Mouse (Mus musculus) thymus, postnatal 4 days (tissue): ENCODE results near the gene Traf3.

Experiments used
- DNase-seq: peaks from one replicate; pipeline ENCODE4 v3.0.0; 2021

Gene Traf3

GRCm38 (mm10) chr12:111265212-111265611 lies 99.0 kb downstream of the Traf3 start:
- DNase-seq, result no peak

DNA sequence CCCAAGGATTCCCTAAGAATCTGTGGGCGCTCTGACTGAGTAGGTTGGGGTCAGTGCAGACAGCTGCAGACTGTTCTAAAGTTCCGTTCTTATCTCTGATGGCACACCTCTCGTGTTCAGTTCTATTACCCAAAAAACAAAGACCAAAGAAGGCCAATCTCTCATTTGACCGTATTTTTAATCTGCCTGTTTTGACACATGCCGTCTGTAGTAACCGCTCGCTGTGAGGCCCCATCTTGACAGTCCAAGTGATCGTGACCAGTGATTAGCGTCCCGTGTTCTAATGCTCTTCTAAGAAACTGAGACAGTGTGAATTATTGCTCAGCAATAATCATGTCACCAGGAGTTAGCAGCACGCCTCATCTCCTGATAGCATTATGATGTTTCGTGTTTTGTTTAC lies 100.4 kb downstream of the Traf3 start:
- no peak for DNase-seq

- DNase-seq, result no peak
These were observed 101.6 kb downstream of the Traf3 start for GRCm38 (mm10) chr12:111267673-111268325.

DNA sequence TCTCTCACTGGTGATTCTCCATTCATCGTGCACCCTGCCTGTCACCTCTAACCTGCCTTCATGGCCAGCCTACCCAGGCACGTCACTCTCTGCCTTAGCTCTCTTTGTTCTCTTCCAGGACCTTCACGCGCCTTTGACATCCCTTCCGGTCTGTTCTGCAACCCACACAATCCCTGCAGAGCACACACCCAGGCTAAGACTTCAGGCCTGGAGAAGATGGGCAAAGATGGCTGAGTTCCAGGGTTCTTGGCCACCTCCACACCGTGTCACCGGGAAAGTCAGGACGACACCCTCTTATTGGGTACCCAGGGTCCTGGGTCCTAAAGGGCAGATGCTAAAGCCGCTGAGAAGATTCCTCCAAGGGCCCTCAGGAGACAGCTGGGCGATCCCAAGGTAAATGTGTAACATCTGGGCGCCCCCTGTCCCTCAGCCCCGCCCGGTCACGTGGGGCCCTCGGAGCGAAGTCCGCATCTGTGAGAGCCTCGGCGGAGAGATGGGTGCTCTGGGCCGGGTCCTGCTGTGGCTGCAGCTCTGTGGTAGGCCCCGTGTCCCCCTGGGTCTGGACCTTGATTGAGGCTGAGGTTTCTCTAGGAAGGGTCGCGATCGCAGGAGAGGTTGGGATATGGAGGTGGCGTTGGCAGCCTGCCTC lies 104.6 kb downstream of the Traf3 start, which contains the start of gene Amn:
Amn (plus strand) TSS at position 467 of the 649 bp plus-strand sequence.
- DNase-seq, result no peak

- no peak for DNase-seq
These were observed 105.2 kb downstream of the Traf3 start for GRCm38 (mm10) chr12:111271406-111271805.

- no peak for DNase-seq
These were observed 105.8 kb downstream of the Traf3 start for GRCm38 (mm10) chr12:111271966-111272365.

DNA sequence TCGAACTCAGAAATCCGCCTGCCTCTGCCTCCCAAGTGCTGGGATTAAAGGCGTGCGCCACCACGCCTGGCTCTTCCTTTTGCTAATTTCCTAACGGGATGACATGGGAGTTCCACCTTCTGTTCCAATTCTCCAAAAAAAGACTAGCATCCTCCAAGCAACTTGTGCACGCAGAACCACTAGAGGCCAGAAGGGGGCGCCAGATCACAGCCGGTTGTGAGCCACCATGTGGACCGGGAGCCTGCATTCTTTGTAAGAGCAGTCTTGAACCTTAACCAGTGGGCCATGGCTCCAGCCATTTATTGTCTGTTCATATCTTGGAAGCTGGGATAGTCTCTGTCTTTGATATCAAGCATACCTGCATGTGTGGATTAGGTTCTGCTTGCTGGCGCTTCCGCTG lies 106.2 kb downstream of the Traf3 start:
- DNase-seq, result peak; percentile 86

- DNase-seq, result no peak
These were observed 107.8 kb downstream of the Traf3 start for GRCm38 (mm10) chr12:111274006-111274405.

DNA sequence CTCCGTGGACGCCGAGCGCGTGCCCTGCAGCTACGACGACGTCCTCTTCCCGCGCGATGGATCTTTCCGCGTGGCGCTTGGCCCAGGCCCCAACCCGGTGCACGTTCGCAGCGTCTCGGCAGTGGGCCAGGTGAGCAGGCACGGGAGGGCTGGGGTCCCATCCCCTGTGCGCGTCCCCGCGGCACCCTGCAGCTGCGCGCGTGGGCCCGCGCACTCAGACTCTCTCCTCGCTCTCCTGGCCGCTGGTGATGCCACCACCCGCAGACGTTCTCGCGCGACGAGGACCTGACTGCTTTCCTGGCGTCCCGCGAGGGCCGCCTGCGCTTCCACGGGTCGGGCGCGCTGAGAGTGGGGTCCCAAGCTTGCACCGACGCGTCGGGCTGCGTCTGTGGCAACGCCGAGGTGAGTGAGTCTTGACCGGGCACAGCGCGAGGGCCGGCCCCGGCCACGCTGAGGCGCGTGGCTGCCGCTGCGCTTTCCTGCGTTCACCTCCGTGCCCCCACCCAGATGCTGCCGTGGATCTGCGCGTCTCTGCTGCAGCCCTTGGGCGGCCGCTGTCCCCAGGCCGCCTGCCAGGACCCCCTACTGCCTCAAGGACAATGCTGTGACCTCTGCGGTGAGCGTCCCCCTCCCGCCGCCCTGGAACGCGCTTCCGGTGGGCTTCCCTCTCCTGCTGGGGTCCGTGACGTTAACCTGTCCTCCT lies 108.4 kb downstream of the Traf3 start:
- DNase-seq, result peak; percentile 32

GRCm38 (mm10) chr12:111275150-111275841 lies 109.1 kb downstream of the Traf3 start:
- DNase-seq, result peak; percentile 50

GRCm38 (mm10) chr12:111276371-111276770 lies 110.2 kb downstream of the Traf3 start:
- no peak for DNase-seq

GRCm38 (mm10) chr12:111283573-111283972 lies 117.4 kb downstream of the Traf3 start:
- DNase-seq, result no peak

DNA sequence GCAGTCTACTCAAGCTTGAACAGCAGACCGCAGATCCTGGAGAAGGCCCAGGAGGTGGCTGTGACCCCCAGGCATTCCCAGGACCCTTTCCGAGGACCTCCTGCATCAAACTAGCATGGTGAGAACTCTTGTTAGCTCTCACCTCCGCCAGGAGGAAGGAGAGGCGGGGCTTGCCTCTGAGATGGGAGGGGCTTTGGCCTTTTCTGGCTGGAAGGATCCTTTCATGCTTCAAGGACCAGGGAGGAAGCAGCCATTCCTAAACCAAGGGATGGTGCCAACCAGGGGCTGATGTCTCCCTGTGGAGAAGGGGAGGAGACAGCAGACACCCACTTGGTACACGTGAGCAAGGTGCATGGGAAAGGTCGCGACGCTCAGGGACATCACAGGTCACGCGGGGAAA lies 118.4 kb downstream of the Traf3 start:
- no peak for DNase-seq

DNA sequence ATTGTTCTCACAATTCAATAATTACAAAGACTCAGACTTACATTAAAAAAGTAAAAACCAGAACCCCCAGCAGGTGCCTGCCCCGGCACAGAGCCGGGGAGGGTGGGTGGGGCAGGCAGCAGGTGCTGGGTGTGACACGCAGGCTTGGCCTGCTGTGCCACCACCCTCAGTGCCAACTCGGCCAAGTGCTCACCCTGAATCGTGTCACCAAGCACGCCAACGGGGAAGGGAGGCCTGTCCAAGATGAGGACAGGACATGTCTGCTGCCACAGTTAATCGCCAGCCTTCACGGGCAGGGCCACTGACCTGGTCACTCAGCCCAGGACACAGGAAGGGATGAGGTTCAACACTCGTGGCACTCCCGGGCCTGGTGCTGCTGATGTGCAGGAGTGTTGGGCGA lies 126.9 kb downstream of the Traf3 start:
- no peak for DNase-seq

- DNase-seq, result no peak
These were observed 135.3 kb downstream of the Traf3 start for GRCm38 (mm10) chr12:111301322-111302017.

- no peak for DNase-seq
These were observed 135.8 kb downstream of the Traf3 start for GRCm38 (mm10) chr12:111302018-111302345.

DNA sequence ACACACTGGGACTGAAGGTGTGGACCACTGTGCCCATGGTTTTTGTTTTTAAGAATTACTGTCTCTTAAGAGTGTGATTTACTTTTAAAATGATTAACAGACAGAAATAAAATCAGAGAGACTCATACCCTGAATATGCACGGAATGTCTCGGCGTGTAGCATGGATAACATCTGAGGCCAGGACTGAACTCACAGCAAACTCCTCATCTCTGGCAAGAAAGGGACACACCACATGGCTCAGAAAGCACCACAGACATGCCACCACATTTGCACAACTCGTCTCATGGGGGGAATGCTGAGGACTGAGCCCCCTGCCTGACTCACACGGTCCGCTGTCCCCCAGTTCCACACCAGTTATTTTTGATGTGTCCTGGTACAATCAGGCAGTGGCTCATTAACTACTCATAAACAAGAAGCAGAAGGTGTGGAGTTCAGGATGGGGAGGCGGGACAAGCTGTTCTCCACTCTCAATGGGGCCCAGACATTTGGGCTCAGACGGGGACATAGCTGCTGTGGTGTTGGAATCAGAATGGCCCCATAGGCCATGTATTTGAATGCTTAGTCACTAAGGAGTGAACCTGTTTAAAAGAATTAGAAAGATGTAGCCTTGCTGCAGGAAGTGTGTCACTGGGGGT lies 137.7 kb downstream of the Traf3 start:
- DNase-seq, result no peak

- DNase-seq, result no peak
These were observed 140.7 kb downstream of the Traf3 start for GRCm38 (mm10) chr12:111306821-111307220.

DNA sequence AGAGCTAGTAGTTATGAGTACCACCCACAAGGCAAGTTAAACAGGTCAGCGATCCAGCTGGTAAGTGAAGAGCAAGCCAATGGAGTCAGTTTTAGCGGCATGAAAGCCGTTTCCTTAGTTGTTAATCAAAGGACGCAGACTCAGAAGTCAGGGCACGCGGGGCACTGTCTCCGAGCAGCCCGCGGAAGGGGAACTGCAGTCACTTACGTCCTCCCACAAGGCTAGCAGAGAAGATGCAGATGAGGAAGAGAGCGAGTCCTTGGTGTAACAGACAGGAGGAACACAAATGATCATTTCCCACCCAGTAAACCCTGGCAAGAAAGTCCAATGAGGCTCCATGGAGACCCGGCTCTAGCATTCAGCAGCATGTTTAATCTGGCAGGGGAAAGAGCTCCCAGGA lies 143.1 kb downstream of the Traf3 start:
- peak; percentile 37 for DNase-seq

DNA sequence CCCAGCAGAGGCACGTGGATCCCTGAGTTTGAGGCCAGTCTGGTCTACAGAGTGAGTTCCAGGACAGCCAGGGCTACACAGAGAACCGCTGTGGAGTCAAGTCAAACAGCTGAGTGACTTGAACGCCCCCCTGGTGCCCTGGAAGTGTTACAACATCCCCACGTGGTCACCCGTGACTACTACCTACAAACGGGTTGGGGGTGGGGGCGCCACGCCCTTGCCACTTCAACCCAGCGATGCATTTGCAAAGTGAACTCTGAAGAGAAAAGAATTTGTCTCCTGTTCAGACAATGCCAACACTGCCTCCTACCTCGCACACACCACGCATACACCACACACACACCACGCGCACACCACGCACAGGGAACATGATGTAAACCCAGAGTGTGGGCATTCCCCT lies 143.8 kb downstream of the Traf3 start:
- DNase-seq, result no peak

DNA sequence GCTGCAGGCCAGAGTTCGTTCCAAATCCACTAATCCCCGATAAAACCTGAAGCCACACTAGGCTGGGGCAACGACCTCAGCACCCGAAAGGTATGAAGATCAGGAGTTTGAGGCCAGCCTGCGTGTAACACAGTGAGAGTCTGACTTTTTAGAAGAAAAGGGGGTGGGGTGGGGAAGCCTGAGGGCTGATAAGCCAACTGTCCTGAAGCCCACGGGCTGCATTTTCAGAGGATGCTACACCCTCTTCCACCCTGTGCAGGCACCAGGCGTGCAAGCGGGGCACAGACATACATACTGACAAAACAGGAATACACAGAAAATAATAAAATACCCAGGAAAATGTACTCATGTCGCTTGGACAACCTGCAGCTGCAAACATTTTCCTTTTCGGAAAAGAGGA lies 145.6 kb downstream of the Traf3 start:
- DNase-seq, result no peak

DNA sequence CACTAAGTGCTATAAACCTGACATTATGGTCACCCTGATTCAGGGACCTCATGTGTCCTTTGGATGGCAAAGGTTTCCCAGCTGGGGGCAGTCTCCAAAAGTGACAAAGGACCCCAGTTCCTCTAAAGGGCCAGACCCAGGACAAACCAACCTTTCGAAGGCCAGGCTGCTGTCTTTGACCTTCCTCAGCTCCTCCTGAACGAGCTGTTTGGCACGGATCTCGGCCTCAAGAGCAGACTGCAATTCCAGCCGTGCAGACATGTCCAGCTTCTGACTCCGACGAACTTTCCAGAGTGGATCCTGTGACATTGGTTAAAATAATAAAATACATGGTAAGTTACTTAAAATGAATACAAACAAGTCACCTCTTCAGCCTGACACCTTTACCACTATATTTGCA lies 148.1 kb downstream of the Traf3 start:
- DNase-seq, result no peak
